Mouse (Mus musculus) intestine, embryonic 14.5 days (tissue): ENCODE measurements at regions not wholly inside any gene's neighbourhood (a gene's known extent, or its start where the extent isn't known, plus 50 kb on each side); places are given as distances from the start of the nearest gene placed in this dataset.

Source experiments
- ATAC-seq: fragments of 200-750 bp; cut with Nextera tagmentation; replicated peaks from 2 replicates; pipeline ENCODE4 v1.8.0; 2017; ENCODE audit warnings: low read depth, moderate number of reproducible peaks, moderate TSS enrichment, moderate library complexity; ENCODE audit not compliant: low FRiP score, low TSS enrichment
- DNase-seq: peaks from one replicate; pipeline ENCODE4 v3.0.0-alpha.2; 2018; ENCODE audit warnings: low spot score
- H3K27ac ChIP-seq: fragments of 300-500 bp; sonication (generic); 2 replicates; pipeline ENCODE4 v1.5.1; 2014; ENCODE audit warnings: low read depth, mild to moderate bottlenecking, control low read depth
- H3K27me3 ChIP-seq: fragments of 300-500 bp; sonication (generic); replicated peaks from 2 replicates; pipeline ENCODE4 v1.6.1; 2014; ENCODE audit warnings: low read length, control low read depth; ENCODE audit not compliant: control insufficient read depth, insufficient read depth
- H3K36me3 ChIP-seq: fragments of 300-500 bp; sonication (generic); 2 replicates; pipeline ENCODE4 v1.6.1; 2014; ENCODE audit warnings: low read length, control low read depth; ENCODE audit not compliant: control insufficient read depth, insufficient read depth
- H3K4me1 ChIP-seq: fragments of 300-500 bp; sonication (generic); replicated peaks from 2 replicates; pipeline ENCODE4 v1.6.1; 2014; ENCODE audit warnings: low read length, control low read depth, mixed read lengths; ENCODE audit not compliant: control insufficient read depth, insufficient read depth
- H3K4me2 ChIP-seq: fragments of 300-500 bp; sonication (generic); 2 replicates; pipeline ENCODE4 v1.6.1; 2014; ENCODE audit warnings: low read length
- H3K4me3 ChIP-seq: fragments of 300-500 bp; sonication (generic); 2 replicates; pipeline ENCODE4 v1.5.1; 2014; ENCODE audit warnings: low read depth, low read length, control low read depth, mixed read lengths
- H3K9ac ChIP-seq: fragments of 300-500 bp; sonication (generic); 2 replicates; pipeline ENCODE4 v1.6.1; 2014; ENCODE audit warnings: mild to moderate bottlenecking, low read length
- H3K9me3 ChIP-seq: fragments of 300-500 bp; sonication (generic); 2 replicates; pipeline ENCODE4 v1.6.1; 2016; ENCODE audit warnings: low read length, control low read depth; ENCODE audit not compliant: control insufficient read depth
- WGBS: fragments of 180-500 bp; shearing (Covaris S2); extraction: QIAGEN DNeasy Blood & Tissue Kit; methylation state at CpG from one replicate; pipeline ENCODE4 v1.1.7; 2014; 5-methylcytosine and 5-hydroxymethylcytosine counted together

DNA sequence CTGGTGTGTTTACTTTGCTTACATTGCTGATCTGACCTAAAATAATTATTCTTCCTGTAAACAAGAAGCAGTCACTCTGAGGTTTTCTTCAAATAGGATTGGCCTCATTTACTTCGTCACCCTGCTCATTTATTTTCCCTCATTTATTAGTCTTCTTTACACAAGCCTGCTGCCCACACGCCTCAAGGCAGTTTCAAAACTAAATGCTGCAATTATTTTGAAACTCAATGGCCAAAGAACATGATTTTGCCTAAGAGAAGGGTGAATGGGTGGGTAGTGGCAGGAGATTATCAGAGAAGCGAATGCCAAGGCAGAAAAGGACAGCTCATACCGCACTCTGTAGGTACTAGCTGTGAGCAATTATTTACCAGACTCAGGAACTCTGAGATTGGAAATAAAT lies 227.8 kb downstream of the Hlx start:
- WGBS, result 74% methylated on average over 4 of the region's 4 CpGs
- H3K9ac ChIP-seq, result no peak overlapping the region
- H3K27me3 ChIP-seq, result no peaks in the 10 kb centered on the region
- no peak overlapping the region for H3K4me3 ChIP-seq
- DNase-seq (no peak), ATAC-seq (no peak)
- H3K4me2 ChIP-seq, result no peak overlapping the region
- H3K9me3 ChIP-seq, result no peaks in the 10 kb centered on the region
- no peaks in the 10 kb centered on the region for H3K36me3 ChIP-seq
- no peak overlapping the region for H3K27ac ChIP-seq
- no peaks in the 10 kb centered on the region for H3K4me1 ChIP-seq

DNA sequence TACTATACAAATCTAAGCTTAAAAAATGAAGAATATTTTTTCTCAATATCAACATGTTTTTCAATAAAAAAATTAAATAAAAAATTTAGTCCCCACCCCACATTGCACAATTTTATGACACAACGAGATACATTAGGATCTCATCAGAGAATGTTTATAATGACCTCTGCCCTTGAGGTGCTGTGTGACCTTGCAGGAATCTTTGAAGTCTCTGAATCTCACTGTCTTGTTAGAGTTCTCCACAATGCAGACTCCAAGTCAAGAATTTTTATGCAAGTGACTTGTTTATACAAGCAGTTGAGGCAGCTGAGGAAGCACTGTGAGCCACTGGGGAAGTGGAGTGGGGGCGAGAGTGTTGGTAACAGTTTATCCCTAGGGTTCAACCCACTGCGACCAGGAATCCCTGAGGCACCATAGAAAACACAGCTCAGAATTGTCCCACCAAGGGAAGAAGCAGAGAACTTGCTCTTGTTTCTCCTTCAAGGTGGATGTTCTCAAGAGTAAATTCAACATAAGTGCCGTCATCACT lies 228.5 kb downstream of the Hlx start:
- no peak for DNase-seq
- Histone ChIP-seq H3K4me2 (no peak overlapping the region), H3K9me3 (no peaks in the 10 kb centered on the region)

DNA sequence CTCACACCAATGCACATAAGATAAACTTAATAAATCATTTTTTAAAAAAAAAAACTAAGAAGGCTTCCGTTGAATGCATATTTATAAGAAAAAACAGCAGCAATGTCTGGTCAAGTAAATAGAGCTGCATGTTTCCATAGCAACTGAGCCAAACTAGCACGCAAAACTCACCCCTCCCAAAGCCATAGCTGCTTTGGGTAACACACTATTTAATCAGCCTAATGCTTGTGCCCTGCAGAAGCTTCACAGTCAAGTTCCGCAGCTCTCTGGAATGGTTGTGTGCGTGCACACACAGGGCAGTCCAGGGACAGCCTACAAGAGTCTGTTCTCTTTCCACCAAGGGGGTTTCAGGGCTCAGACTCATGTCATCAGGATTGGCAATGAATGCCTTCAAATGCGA lies 231.7 kb downstream of the Hlx start:
- Histone ChIP-seq H3K9ac (no peak overlapping the region), H3K4me1 (no peaks in the 10 kb centered on the region), H3K4me3 (no peak overlapping the region), H3K9me3 (peaks cover 4% of the 10 kb centered on the region; the same call in 1 of the 2 replicates), H3K4me2 (no peak overlapping the region), H3K27ac (no peak overlapping the region), H3K36me3 (no peaks in the 10 kb centered on the region), H3K27me3 (no peaks in the 10 kb centered on the region)
- DNase-seq (no peak), ATAC-seq (no peak)
- WGBS, result 44% methylated on average over 5 of the region's 5 CpGs

More for the DNA sequence above, 228.5 kb downstream of the Hlx start:
- Histone ChIP-seq H3K36me3 (no peaks in the 10 kb centered on the region), H3K4me3 (no peak overlapping the region), H3K4me1 (no peaks in the 10 kb centered on the region), H3K9ac (no peak overlapping the region), H3K27ac (no peak overlapping the region), H3K27me3 (no peaks in the 10 kb centered on the region)
- 65% methylated on average over 4 of the region's 4 CpGs for WGBS
- ATAC-seq, result no peak

DNA sequence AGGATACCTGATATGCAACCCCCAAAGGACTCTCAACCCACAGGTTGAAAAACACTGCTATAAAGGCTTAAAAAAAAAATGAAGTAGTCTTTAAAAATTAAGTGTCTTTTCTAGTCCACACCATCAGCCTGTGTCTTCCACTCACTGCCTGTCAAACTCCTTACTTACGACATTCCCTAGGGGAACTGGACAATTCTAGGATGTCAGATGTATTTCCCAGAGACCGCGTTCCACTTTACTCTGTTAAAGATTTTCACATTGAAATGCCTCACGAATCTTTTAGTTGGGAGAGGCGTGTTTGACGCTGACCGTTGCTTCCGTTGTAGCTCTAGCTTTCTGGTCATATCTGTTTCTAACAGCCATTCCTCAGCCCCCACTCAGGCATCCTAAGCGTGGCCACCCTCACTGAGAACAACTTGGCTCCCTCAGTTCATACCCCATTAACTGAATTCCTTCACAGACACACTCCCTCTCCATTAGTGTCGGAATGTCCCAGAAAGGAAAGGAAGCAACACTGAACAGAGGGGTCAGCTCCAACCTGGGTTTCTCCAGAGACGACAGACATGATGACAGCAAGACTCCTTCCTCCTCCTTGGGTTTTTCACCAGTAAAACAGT lies 233.4 kb downstream of the Hlx start:
- Histone ChIP-seq H3K9ac (no peak overlapping the region), H3K4me3 (no peak overlapping the region), H3K27me3 (no peaks in the 10 kb centered on the region), H3K36me3 (no peaks in the 10 kb centered on the region), H3K27ac (no peak overlapping the region), H3K4me2 (no peak overlapping the region), H3K4me1 (no peaks in the 10 kb centered on the region), H3K9me3 (peaks cover 4% of the 10 kb centered on the region; the same call in 1 of the 2 replicates)
- 64% methylated on average over 11 of the region's 11 CpGs for WGBS
- no peak for ATAC-seq
- no peak for DNase-seq

DNA sequence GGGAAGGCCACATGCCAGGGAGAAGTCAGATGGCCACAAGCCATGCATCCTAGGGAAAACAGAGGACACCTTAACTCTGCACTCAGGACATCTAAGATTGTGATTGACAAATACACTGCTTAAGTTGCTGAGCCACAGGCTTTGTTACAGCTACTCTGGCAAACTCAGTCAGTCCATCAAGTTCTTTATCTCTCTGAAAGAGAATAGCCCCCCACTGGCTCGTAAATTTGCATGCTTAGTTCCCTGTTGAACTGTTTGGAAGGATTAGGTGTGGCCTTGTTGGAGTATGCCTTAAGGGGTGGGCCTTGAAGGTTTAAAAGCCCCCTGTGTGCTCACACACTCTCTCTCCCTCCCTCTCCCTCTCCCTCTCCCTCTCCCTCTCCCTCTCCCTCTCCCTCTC lies 235.4 kb downstream of the Hlx start:
- peaks cover 4% of the 10 kb centered on the region; the same call in 1 of the 2 replicates for H3K9me3 ChIP-seq
- no peaks in the 10 kb centered on the region for H3K27me3 ChIP-seq
- no peak for DNase-seq
- H3K27ac ChIP-seq, result no peak overlapping the region
- 47% methylated on average over 1 of the region's 1 CpGs for WGBS
- no peak overlapping the region for H3K4me2 ChIP-seq
- H3K9ac ChIP-seq, result no peak overlapping the region
- no peak for ATAC-seq
- H3K4me1 ChIP-seq, result no peaks in the 10 kb centered on the region
- H3K36me3 ChIP-seq, result no peaks in the 10 kb centered on the region
- H3K4me3 ChIP-seq, result no peak overlapping the region

DNA sequence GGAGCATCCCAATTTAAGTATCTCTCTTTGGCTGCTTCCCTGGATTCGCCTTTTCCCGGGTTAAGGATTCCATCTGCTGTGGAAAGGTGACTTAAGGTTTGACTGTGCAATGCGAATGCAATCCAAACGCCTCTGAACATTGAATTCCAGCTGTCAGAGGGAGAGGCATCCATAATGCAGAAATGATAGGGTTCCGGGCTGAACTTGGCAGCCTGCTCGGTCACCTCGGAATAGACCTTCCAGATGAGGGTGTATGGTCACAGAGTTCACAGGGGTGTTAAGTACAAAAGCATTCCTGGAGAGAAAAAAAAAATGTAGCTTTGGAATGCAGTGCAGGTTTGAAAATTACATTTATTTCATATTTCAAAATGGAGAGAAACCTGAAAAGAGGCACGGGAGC lies 238.6 kb downstream of the Hlx start:
- no peaks in the 10 kb centered on the region for H3K27me3 ChIP-seq
- ATAC-seq (no peak), DNase-seq (no peak)
- no peak overlapping the region for H3K27ac ChIP-seq
- H3K36me3 ChIP-seq, result no peaks in the 10 kb centered on the region
- no peak overlapping the region for H3K9ac ChIP-seq
- H3K9me3 ChIP-seq, result peaks cover 4% of the 10 kb centered on the region; the same call in 1 of the 2 replicates
- H3K4me1 ChIP-seq, result no peaks in the 10 kb centered on the region
- no peak overlapping the region for H3K4me3 ChIP-seq
- 59% methylated on average over 8 of the region's 8 CpGs for WGBS
- H3K4me2 ChIP-seq, result no peak overlapping the region

DNA sequence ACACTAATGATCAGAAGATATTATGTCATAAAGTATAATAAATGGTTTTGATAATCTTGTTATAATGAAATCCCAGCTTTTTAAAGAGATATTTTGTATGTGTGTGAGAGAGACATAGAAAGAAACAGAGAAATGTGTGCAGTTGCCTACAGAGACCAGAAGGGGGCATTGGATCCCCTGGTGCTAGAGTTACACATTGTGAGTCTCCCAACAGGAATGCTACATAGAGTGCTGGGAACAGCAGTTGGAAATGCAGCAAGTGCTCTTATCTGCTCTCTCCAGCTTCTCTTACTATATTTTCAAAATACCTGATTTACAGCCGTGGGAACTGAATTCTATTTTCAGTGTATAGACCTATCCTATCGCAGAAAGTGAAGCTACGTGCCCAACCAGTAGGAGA lies 240.3 kb downstream of the Hlx start:
- DNase-seq, result no peak
- H3K9ac ChIP-seq, result no peak overlapping the region
- no peak overlapping the region for H3K4me2 ChIP-seq
- no peaks in the 10 kb centered on the region for H3K27me3 ChIP-seq
- no peaks in the 10 kb centered on the region for H3K4me1 ChIP-seq
- H3K4me3 ChIP-seq, result no peak overlapping the region
- 90% methylated on average over 3 of the region's 3 CpGs for whole genome bisulfite sequencing
- H3K27ac ChIP-seq, result no peak overlapping the region
- no peaks in the 10 kb centered on the region for H3K9me3 ChIP-seq
- no peaks in the 10 kb centered on the region for H3K36me3 ChIP-seq
- ATAC-seq, result no peak

DNA sequence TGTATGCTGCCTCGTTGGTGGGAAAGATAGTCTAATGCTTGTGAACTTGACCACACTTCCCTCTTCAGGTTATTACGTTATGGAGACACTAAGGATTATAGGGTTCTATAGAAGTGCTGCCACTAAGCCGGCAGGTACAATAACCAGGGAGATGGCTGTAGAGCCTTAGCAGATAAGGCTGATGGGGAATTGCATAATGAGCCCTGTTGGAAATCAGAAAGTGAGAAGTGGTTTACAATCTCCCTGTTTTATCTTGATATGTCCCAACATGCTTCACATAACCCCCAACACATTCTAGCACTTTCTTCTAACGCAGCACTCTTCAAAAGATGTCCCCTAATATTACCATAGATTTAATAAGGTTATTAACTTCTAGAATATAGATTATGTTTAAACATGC lies 241.2 kb downstream of the Hlx start:
- Histone ChIP-seq H3K9ac (no peak overlapping the region), H3K36me3 (no peaks in the 10 kb centered on the region), H3K4me2 (no peak overlapping the region), H3K27me3 (no peaks in the 10 kb centered on the region), H3K4me3 (no peak overlapping the region), H3K9me3 (no peaks in the 10 kb centered on the region), H3K27ac (no peak overlapping the region), H3K4me1 (no peaks in the 10 kb centered on the region)
- DNase-seq (no peak), ATAC-seq (no peak)
- 80% methylated on average over 4 of the region's 4 CpGs for WGBS

DNA sequence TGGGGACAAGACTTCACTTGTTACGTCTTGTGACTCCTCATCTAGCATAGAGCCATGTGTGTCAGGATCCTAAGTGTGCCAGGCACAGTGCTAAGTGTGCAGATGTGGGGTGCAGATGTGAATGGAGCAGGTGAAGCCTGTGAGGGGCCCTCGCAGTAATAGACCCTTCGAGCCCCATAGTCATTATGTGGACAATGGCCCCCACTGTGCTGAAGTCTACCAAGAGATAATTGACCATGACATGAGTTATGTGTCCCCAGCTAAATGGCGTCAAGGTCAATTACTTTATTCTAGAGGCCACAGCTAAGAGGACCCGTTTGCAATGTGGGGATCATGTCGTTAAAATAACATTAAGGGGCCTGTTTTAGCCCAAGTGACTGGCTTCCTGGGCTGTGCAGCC lies 245.0 kb downstream of the Hlx start:
- Histone ChIP-seq H3K4me1 (no peaks in the 10 kb centered on the region), H3K4me3 (no peak overlapping the region), H3K27ac (no peak overlapping the region), H3K36me3 (no peaks in the 10 kb centered on the region), H3K4me2 (no peak overlapping the region), H3K9ac (no peak overlapping the region), H3K9me3 (no peaks in the 10 kb centered on the region), H3K27me3 (no peaks in the 10 kb centered on the region)
- ATAC-seq (no peak), DNase-seq (no peak)
- 57% methylated on average over 6 of the region's 6 CpGs for WGBS
